Mouse (Mus musculus) left cerebral cortex, postnatal 14 days (tissue): ENCODE data around the gene Sf3b1. TPM values are rescaled to one million over a fixed set of nuclear protein-coding genes. Genes with fewer than 3 reads are reported as not detected.
"Not testable (repeated sequence)": the region's sequence is repeated elsewhere in the genome, so short reads cannot be mapped to it uniquely, and the experiment has no call there.

Source experiments
- DNase-seq, 2 experiments: peaks; one replicate each; pipeline ENCODE4 v3.0.0; 2021 to 2022; ENCODE audit warnings: low spot score in 2 of 2, mixed read lengths in 1 of 2
- intact Hi-C: fragments of 180-260 bp; cut with DNase I; formaldehyde crosslinking; loops from one replicate; pipeline ENCODE4 v1.15.1; 2025
- total RNA-seq, 2 experiments: library from RNA; stranded (reverse); gene quantifications; 2 replicates each; pipeline ENCODE4 v1.2.3; 2021

Gene Sf3b1
- total RNA-seq, 2 experiments from 2014 or later, result 144 to 154 TPM

DNA sequence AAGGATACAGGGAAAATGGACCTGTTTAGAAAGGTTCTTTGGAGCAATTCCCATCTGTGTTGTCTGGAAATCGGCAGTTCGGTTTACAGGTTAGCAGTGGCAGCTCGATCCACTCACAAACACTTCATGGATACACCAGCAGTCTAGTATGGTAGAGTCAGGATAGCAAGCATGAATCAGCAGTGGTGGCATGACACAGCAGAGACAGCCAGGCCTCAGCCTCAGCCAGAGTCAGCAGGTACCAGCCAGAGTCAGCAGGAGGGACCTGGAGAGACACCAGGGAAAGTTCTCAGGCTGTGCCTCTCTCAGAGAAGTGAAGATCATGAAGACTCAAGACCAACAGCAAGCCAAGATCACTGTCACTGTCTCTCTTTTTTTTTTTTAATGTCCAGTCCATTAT lies 60.4 kb downstream of the Sf3b1 start:
- intact Hi-C loops, result no loop called here
- DNase-seq, result no peak

DNA sequence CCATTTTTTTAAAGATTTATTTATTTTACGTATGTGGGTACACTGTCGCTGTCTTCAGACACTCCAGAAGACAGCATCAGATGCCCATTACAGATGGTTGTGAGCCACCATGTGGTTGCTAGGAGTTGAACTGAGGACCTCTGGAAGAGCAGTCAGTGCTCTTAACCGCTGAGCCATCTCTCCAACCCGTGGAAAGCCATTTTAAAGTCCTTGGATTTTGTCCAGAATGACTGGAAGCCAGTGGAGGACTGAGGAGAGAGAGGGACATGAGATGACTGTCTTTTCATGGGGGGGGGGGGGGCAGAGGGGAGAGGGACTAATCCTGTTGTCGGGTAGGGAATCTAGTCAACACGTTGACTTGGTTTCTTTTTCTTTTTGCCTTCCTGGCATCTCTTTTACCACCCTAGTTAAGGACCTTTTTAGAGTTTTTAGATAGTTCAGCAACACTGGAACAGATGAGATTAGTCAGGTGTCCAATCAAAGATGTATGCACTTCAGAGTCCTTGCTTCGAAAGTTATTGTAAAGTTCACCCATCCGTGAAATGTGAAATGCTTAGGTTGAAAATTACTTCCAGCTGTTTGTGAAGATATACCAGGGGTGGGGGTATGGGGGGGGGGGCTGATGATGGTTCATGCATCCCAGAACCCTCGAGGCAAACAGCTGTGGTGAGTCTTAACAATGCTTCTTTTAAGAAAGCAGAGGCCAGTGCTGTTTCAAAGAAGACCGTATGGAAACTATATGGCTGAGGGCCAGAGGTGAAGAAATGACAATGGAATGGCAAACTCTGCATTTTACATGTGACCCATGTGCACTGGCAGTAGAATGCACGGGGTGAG lies 61.9 kb downstream of the Sf3b1 start:
- intact Hi-C loops, result no loop called here
- no peak for DNase-seq

DNA sequence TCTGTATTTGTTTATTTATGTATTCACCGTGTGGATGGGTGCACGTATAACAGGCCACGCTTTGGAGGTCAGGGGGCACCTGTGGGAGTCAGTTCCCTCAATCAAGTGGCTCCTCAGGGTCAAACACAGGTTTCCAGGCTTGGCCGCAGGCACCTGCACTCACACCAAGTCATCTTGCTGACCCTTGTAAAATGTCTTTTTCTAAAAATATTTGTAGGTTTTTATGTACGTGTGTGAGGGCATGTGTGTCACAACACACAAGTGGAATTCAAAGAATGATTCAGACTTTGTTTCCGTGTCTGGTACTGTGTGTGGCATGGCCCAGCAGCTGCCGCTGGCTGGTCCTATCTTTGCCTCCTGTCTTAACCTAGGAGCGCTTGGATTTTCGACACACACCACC lies 65.6 kb downstream of the Sf3b1 start:
- DNase-seq, result no peak
- intact Hi-C loops, result no loop called here

DNA sequence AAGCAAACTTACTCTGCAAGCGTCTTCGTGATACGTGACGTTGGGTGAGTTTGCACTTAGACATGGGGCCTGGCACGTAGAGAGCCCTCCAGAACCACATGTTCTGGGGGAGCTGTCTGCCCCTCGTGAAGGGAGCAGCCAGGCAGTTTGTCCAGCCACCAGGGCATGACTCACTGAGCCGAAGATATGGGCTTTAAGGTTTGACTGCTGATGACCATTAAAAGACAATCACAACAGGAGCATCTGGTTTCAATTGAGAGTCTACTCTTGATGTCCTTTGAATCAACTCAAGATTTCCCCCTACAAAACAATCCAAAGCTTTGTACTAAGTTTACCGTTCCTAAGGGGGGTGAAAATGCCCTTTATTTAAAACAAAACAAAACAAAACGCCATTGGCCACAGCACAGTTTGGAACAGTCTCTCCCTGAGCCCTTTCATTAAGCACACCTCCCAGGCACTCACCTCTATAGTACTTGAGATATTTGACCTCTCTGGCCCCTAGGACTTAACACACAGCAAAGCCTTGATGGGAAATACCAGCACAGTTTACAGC lies 66.6 kb downstream of the Sf3b1 start:
- intact Hi-C loops, result no loop called here
- no peak for DNase-seq

DNA sequence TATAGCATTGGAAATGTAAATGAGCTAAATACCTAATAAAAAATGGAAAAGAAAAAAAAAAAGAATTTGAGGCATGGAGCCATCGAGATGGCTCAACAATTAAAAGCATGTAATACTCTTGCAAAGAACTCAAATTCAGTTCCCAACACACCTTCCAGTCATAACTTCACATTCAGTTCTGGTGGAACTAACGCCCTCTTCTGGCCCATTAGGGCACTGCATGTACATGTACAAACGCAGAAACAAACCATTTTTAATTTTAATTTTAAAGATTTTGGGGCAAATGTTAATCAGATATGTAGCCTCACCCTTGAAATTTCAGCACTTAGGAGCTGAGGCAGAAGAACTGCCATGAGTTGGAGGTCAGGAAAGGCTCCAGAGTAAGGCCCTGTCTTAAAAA lies 68.8 kb downstream of the Sf3b1 start:
- intact Hi-C loops, result no loop called here

DNA sequence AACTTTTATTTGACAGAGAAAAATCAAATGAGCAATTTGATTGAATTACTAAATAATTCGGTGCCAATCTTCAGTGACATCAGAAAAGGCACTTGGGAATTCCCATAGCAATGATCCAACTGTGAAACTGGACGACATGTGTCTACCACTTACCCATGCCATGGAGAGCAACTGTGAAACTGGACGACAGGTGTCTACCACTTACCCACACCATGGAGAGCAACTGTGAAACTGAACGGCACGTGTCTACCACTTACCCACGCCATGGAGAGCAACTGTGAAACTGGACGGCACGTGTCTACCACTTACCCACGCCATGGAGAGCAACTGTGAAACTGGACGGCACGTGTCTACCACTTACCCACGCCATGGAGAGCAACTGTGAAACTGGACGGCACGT lies 70.3 kb downstream of the Sf3b1 start:
- intact Hi-C loops, DNase-seq: not testable (repeated sequence)

More for the DNA sequence above, 68.8 kb downstream of the Sf3b1 start:
- no peak for DNase-seq

DNA sequence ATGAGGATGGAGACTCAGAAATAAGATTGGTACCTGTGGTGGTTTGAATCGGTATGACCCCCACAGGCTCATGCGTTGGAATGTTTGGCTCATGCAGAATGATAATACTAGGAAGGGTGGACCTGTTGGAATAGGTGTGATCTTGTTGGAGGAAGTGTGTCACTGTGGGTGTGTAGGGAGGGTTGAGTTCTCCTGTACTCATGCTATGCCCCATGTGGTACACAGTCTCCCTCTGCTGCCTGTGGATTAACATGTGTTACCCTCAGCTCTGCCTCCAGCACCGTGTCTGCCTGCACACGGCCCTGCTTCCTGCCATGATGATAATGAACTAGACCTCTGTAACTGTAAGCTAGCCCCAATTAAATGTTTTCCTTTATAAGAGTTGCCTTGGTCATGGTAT lies 72.4 kb downstream of the Sf3b1 start:
- intact Hi-C loops, result no loop called here
- no peak for DNase-seq

DNA sequence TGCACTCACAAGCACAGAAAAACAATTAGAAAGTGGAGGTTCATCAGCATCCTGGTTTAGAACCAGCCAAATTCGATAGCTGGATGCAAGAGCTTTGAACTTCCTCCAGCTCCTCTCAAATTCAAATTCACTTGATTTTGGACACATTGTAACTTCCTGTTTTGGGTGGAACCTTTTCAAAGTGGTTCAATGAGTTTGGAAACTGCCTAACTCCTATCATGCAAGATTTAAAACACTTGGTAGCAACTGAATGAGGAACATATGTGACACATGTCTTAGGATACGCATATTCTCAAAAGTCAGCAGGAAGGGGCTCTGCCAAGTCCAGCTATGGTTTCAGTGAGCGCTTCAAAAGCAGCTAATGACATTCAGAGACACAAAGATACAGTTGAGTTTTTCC lies 82.6 kb downstream of the Sf3b1 start:
- intact Hi-C loops, result no loop called here
- DNase-seq, result no peak

DNA sequence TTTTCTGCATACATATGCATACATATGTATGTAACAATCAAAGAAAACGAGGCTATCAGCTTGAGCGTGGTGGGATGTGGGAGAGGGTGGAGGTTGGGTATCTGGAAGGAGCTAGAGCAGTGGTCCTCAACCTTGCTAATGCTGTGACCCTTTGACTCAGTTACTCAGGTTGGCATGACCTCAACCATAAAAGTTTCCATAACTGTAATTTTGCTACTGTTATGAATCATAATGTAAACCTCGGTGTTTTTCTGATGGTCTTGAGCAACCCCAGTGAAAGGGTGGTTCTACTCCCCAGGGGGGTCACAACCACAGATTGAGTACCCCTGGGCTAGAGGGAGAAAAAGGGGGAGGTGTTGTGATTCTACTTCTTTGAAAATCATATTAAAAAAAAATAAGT lies 91.8 kb downstream of the Sf3b1 start:
- intact Hi-C loops, result no loop called here
- no peak for DNase-seq

Other genes starting within 250 kb of the Sf3b1 start
- 10 to 100 TPM; 20.6 to 22.8 TPM for gene Ankrd44, start 101.1 kb downstream of the Sf3b1 start, total RNA-seq
- 10 to 100 TPM; 31.2 to 32.3 TPM for gene Coq10b, start 25.3 kb upstream of the Sf3b1 start, total RNA-seq
- gene Hspe1, start 60.7 kb upstream of the Sf3b1 start, total RNA-seq, result 10 to 100 TPM; 83.8 to 91.0 TPM
- 100 to 1,000 TPM; 172 TPM for gene Hspd1, start 60.8 kb upstream of the Sf3b1 start, total RNA-seq
- 10 to 100 TPM; 62.8 to 67.1 TPM for gene Mob4, start 103.8 kb upstream of the Sf3b1 start, total RNA-seq
- 10 to 100 TPM; 18.5 to 19.5 TPM for gene Rftn2, start 199.3 kb upstream of the Sf3b1 start, total RNA-seq
- gene Mars2, start 209.7 kb upstream of the Sf3b1 start, total RNA-seq, result 10 to 100 TPM; 10.6 to 11.5 TPM